Mouse (Mus musculus) heart, postnatal 4 days (tissue): ENCODE measurements around the gene Slc16a11. TPM values are rescaled to one million over a fixed set of nuclear protein-coding genes. Genes with fewer than 3 reads are reported as not detected.
A peak's percentile ranks its signal among the peaks of the same experiment; 100 is the strongest.

Experiments used
- DNase-seq: peaks from one replicate; pipeline ENCODE4 v3.0.0; 2021
- microRNA-seq, 2 experiments: library from miRNA; unstranded; fragments of <30 nt; microRNA quantifications; one replicate each; pipeline ENCODE4 v1.2.0; 2021 to 2022
- total RNA-seq, 2 experiments: library from RNA; stranded (reverse); gene quantifications; 2 replicates each; pipeline ENCODE4 v1.2.3; 2021

Slc16a11 gene
- total RNA-seq, 2 experiments from 2014 or later = 0.43 TPM; not detected in 1

DNA sequence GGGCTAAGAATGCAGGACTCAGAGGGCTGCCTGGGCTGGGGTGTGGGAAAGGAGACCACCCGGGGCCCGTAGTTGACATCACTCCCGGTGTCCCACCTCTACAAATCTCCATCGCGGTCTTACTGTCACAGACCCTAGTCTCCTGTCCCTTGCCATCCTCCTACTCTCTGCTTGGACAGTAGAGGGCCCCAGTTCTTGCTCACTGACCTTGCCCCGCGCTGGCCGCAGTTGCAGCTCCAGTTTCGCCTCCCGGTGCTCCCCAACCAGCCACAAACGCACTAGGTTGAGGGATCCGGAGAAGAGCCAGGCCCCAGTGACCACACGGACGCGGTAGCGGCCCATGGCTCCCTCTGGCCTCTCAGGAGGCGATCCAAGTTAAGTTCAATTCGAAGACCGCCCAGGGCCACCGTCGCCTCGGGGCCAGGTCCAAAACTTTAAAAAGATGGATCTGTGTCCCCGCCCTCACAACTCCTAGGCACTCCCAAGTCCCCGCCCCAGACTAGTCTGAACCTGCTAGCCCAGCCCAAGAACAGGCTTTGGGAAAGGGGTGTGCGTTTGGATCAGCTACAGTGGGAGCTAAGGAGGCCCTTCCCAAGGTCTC, 42.5 kb downstream of the Slc16a11 start, which contains the start of gene Alox12:
Gene Alox12, minus strand, starts transcription at position 423 of the 601 bp plus-strand sequence.
- DNase-seq = peak; percentile 64

DNA sequence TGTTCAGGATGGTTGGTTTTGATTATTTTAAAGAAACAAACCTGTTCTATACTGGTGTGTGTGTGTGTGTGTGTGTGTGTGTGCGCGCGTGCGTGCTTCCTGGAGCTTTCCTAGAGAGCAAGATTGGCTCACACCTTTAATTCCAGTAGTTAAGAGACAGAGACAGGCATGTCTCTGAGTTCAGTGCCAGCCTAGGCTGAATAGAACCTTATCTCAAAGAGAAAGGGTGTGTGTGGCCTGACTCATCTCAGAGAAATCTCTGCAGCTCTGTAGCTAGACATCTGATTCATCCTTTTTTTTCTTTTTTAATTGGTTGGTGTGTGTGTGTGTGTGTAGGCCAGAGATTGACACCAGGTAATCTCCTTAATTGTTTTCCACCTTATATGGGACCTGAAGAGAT, 46.5 kb downstream of the Slc16a11 start:
- no peak for DNase-seq

DNA sequence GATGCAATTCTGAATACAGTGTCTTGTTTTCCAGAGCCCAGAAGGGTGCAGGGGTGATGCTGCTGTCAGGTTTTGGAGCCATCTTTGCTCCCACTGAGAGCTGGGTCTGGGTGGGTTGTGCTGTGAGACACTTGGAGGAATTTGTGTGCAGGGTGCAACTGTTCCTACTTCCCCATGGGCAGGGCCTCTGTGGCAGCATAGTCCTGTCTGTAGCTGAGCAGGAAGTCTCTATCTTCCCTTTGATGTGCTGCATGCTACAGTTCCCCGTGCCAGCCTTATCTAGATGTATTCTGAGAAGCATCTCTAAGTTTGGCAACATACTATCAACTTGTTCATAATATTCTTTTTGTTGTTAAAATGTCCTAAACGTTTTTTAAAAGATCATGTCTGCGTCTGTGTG, 52.7 kb downstream of the Slc16a11 start:
- no peak for DNase-seq

DNA sequence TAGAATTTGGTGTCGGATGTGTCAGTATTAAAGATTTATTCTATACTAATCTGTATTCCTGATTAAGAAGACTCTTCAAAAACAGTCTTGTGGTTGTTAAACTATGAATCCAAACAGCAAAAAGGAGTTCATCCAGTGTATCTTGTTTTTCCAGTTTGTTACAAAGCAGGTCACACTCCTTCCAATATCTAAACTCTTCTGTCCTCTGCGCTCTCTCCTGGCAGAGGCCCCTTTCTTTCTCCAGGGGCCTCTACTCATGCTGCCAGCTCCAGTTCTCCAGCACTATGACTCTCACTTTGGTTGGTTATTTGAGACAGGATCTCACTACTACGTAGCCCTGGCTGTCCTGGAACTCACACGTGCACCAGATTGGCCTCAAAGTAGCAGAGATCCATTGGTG, 53.3 kb downstream of the Slc16a11 start:
- no peak for DNase-seq

Small RNA genes within 50 kb of the gene (microRNA-seq; reads per million reads assigned to microRNA genes)
- gene Mir195a = 646 to 4,531 reads per million in 2 experiments
- gene Mir497 = 0 reads per million in 2 experiments
- 0 reads per million in 2 experiments for gene Mir497b

Other genes starting within 250 kb of the Slc16a11 start
- gene Cldn7, start 248.0 kb upstream of the Slc16a11 start, total RNA-seq = under 1 TPM in 1 of 2 experiments, not detected in 1; 0.76 TPM
- 100 to 1,000 TPM; 132 to 144 TPM for gene Ctdnep1, start 231.6 kb upstream of the Slc16a11 start, total RNA-seq
- 10 to 100 TPM; 63.1 to 64.6 TPM for gene Elp5, start 230.2 kb upstream of the Slc16a11 start, total RNA-seq
- gene Gabarap, start 221.6 kb upstream of the Slc16a11 start, total RNA-seq = 100 to 1,000 TPM; 271 TPM
- 10 to 100 TPM; 25.0 to 30.3 TPM for gene Phf23, start 217.0 kb upstream of the Slc16a11 start, total RNA-seq
- 10 to 100 TPM; 13.1 to 14.0 TPM for gene Dvl2, start 212.2 kb upstream of the Slc16a11 start, total RNA-seq
- 100 to 1,000 TPM; 862 to 957 TPM for gene Acadvl, start 197.3 kb upstream of the Slc16a11 start, total RNA-seq
- gene Dlg4, start 195.8 kb upstream of the Slc16a11 start, total RNA-seq = 10 to 100 TPM; 13.2 to 15.5 TPM
- not detected for gene Asgr1, start 158.7 kb upstream of the Slc16a11 start, total RNA-seq
- gene Asgr2, start 120.1 kb upstream of the Slc16a11 start, total RNA-seq = not detected
- gene Mgl2, start 82.4 kb upstream of the Slc16a11 start, total RNA-seq = under 1 TPM; 0.29 to 0.50 TPM
- gene Clec10a, start 56.6 kb upstream of the Slc16a11 start, total RNA-seq = under 1 TPM; 0.60 to 0.99 TPM
- gene Slc16a13, start 8.3 kb downstream of the Slc16a11 start, total RNA-seq = 1 to 10 TPM; 6.3 to 6.5 TPM
- 10 to 100 TPM; 47.0 to 53.6 TPM for gene Bcl6b, start 17.0 kb downstream of the Slc16a11 start, total RNA-seq
- gene 0610010K14Rik, start 25.2 kb downstream of the Slc16a11 start, total RNA-seq = 10 to 100 TPM; 72.3 to 79.4 TPM
- gene Gm21988, start 27.1 kb downstream of the Slc16a11 start, total RNA-seq = 1 to 10 TPM; 2.4 to 2.6 TPM
- 10 to 100 TPM; 95.8 to 96.1 TPM for gene Rnasek, start 27.1 kb downstream of the Slc16a11 start, total RNA-seq
- gene Alox12, start 42.6 kb downstream of the Slc16a11 start, total RNA-seq = 1 to 10 TPM; 2.8 to 3.0 TPM
- gene Alox12e, start 109.9 kb downstream of the Slc16a11 start, total RNA-seq = under 1 TPM in 1 of 2 experiments, not detected in 1; 0.20 TPM
- gene Alox15, start 139.3 kb downstream of the Slc16a11 start, total RNA-seq = under 1 TPM; 0.19 to 0.52 TPM
- gene Pelp1, start 197.3 kb downstream of the Slc16a11 start, total RNA-seq = 10 to 100 TPM; 25.6 to 27.9 TPM
- 10 to 100 TPM; 12.0 to 12.7 TPM for gene Arrb2, start 219.9 kb downstream of the Slc16a11 start, total RNA-seq
- gene Med11, start 239.2 kb downstream of the Slc16a11 start, total RNA-seq = 10 to 100 TPM; 12.3 to 13.2 TPM
- 1 to 10 TPM in 1 of 2 experiments, under 1 TPM in 1; 0.92 to 2.0 TPM for gene Zmynd15, start 246.7 kb downstream of the Slc16a11 start, total RNA-seq
- 1 to 10 TPM; 6.2 to 6.5 TPM for gene Cxcl16, start 247.2 kb downstream of the Slc16a11 start, total RNA-seq